In genomic region chr5:130021361-130021966, GRCm38 (mm10) we compare ENCODE assay signal across 9 mouse cellular contexts. TPM values are rescaled to one million over a fixed set of nuclear protein-coding genes. Genes with fewer than 3 reads are reported as not detected.
DNase-seq lines count a peak whose midpoint lies in the region; ATAC-seq lines count a peak whose summit lies in the region.
"Had no signal": no experiment of that assay in that cellular context is flagged by ENCODE, and none has a peak within 500 bp of the region (broad histone marks: within the 10 kb centered on the region; RNA-seq: fewer than 3 reads in every experiment).

No protein-coding gene starts in this region.

- H3K9ac ChIP-seq in heart, embryonic 11.5 days (ENCODE audit: low read depth, low read length) = peak overlapping the region; percentile 39; the same call in 1 of the 2 replicates
- no peak overlapping the region; the same call in 1 of the 2 replicates for H3K9ac ChIP-seq in neural tube, embryonic 13.5 days
- H3K9ac ChIP-seq in neural tube, embryonic 15.5 days (replicated peaks) = no peak overlapping the region
- H3K9ac ChIP-seq in limb, embryonic 11.5 days (ENCODE audit: low read length) = no peak overlapping the region

- H3K9me3 ChIP-seq in heart, embryonic 11.5 days (replicated peaks; ENCODE audit: control insufficient read depth, low read length) = no peaks in the 10 kb centered on the region
- H3K9me3 ChIP-seq in neural tube, embryonic 13.5 days = no peaks in the 10 kb centered on the region
- H3K9me3 ChIP-seq in neural tube, embryonic 15.5 days (replicated peaks) = no peaks in the 10 kb centered on the region
- no peaks in the 10 kb centered on the region for H3K9me3 ChIP-seq in limb, embryonic 11.5 days (ENCODE audit: control insufficient read depth, low read length)

- no peaks in the 10 kb centered on the region for H3K27me3 ChIP-seq in heart, embryonic 11.5 days (ENCODE audit: control insufficient read depth, insufficient read depth, low read length)
- peaks cover 6% of the 10 kb centered on the region; the same call in 1 of the 2 replicates for H3K27me3 ChIP-seq in neural tube, embryonic 13.5 days
- H3K27me3 ChIP-seq in neural tube, embryonic 15.5 days (replicated peaks) = 0 out of 2 replicates have a peak, but pooled peaks cover 5% of the 10 kb centered on the region
- H3K27me3 ChIP-seq in limb, embryonic 11.5 days (ENCODE audit: control insufficient read depth, insufficient read depth, low read length) = no peaks in the 10 kb centered on the region

- no peak overlapping the region for H3K27ac ChIP-seq in heart, embryonic 11.5 days (ENCODE audit: low read depth, low read length)
- 0 out of 2 replicates have a peak overlapping the region, but pooled peaks have one; percentile 15 for H3K27ac ChIP-seq in neural tube, embryonic 13.5 days (replicated peaks)
- H3K27ac ChIP-seq in neural tube, embryonic 15.5 days (replicated peaks) = no peak overlapping the region
- H3K27ac ChIP-seq in limb, embryonic 11.5 days (replicated peaks; ENCODE audit: low read depth, low read length) = peak overlapping the region; percentile 60

- no peak overlapping the region for H3K4me3 ChIP-seq in heart, embryonic 11.5 days (ENCODE audit: low read depth, low read length)
- H3K4me3 ChIP-seq in neural tube, embryonic 13.5 days = no peak overlapping the region
- no peak overlapping the region for H3K4me3 ChIP-seq in neural tube, embryonic 15.5 days (replicated peaks)
- no peak overlapping the region for H3K4me3 ChIP-seq in limb, embryonic 11.5 days (ENCODE audit: low read depth, low read length)

- no peak for DNase-seq in heart, adult 8-10 months (ENCODE audit: low spot score)
- peak; percentile 37 for DNase-seq in limb, embryonic 11.5 days (ENCODE audit: low spot score)
- peak; percentile 59 for DNase-seq in testis, postnatal 14 days (ENCODE audit: low spot score)
- DNase-seq in right cerebral cortex, postnatal 36 days (ENCODE audit: low spot score in 2 of 2) = no peak
- no peak for DNase-seq in lung, postnatal 36 days
- DNase-seq: thymus, postnatal 14 days had no signal

- H3K4me2 ChIP-seq in heart, embryonic 11.5 days = no peak overlapping the region
- no peak overlapping the region for H3K4me2 ChIP-seq in neural tube, embryonic 13.5 days
- no peak overlapping the region for H3K4me2 ChIP-seq in neural tube, embryonic 15.5 days
- H3K4me2 ChIP-seq in limb, embryonic 11.5 days (ENCODE audit: low read depth, severe bottlenecking) = no peak overlapping the region

- no peaks in the 10 kb centered on the region for H3K36me3 ChIP-seq in heart, embryonic 11.5 days (ENCODE audit: control insufficient read depth, insufficient read depth, low read length)
- peaks cover 9% of the 10 kb centered on the region; the same call in 1 of the 2 replicates for H3K36me3 ChIP-seq in neural tube, embryonic 13.5 days
- no peaks in the 10 kb centered on the region for H3K36me3 ChIP-seq in neural tube, embryonic 15.5 days
- no peaks in the 10 kb centered on the region for H3K36me3 ChIP-seq in limb, embryonic 11.5 days (ENCODE audit: control insufficient read depth, insufficient read depth, low read length)

- peaks cover 3% of the 10 kb centered on the region for H3K4me1 ChIP-seq in heart, embryonic 11.5 days (ENCODE audit: control insufficient read depth, insufficient read depth, low read length)
- peaks cover 18% of the 10 kb centered on the region for H3K4me1 ChIP-seq in neural tube, embryonic 13.5 days (replicated peaks)
- peaks cover 16% of the 10 kb centered on the region for H3K4me1 ChIP-seq in neural tube, embryonic 15.5 days
- no peaks in the 10 kb centered on the region for H3K4me1 ChIP-seq in limb, embryonic 11.5 days (ENCODE audit: control insufficient read depth, insufficient read depth, low read length)

- ATAC-seq in heart, embryonic 11.5 days (replicated peaks; ENCODE audit: insufficient number of reproducible peaks, low FRiP score, low TSS enrichment) = no peak
- ATAC-seq in neural tube, embryonic 13.5 days (ENCODE audit: low read depth) = no peak
- no peak for ATAC-seq in neural tube, embryonic 15.5 days (ENCODE audit: low FRiP score)
- ATAC-seq in limb, embryonic 11.5 days (ENCODE audit: insufficient number of reproducible peaks, low FRiP score, low TSS enrichment, low read depth) = no peak

- WGBS in heart, embryonic 11.5 days (ENCODE audit: insufficient replicate concordance) = 53% methylated on average over 5 of the region's 5 CpGs
- WGBS in neural tube, embryonic 13.5 days = 73% methylated on average over 5 of the region's 5 CpGs
- WGBS in neural tube, embryonic 15.5 days = 68% methylated on average over 5 of the region's 5 CpGs
- WGBS in limb, embryonic 11.5 days = 45% methylated on average over 5 of the region's 5 CpGs

RNA-seq across cellular contexts. Expression of gene Asl, which starts 7.6 kb away (rescaled TPM):
- polyA plus RNA-seq in heart, embryonic 11.5 days (2014; fragmentation: Nextera tagmentation; extraction: Ambion mirVana) = 18.2 and 18.6 TPM in 2 replicates
- total RNA-seq in heart, adult 8-10 months (2022) = 1 to 10 TPM; 3.0 to 7.1 (median 6.3) TPM
- 40.3 and 44.4 TPM in 2 replicates for polyA plus RNA-seq in neural tube, embryonic 13.5 days (2015; fragmentation: Nextera tagmentation; extraction: Ambion mirVana)
- 38.7 and 46.2 TPM in 2 replicates for polyA plus RNA-seq in neural tube, embryonic 15.5 days (2015; fragmentation: Nextera tagmentation; extraction: Ambion mirVana)
- polyA plus RNA-seq in limb, embryonic 11.5 days (2014; fragmentation: Nextera tagmentation; extraction: Ambion mirVana) = 25.4 and 29.0 TPM in 2 replicates

RNA-seq across cellular contexts. Expression of gene Crcp, which starts 7.6 kb away (rescaled TPM):
- polyA plus RNA-seq in heart, embryonic 11.5 days (2014; fragmentation: Nextera tagmentation; extraction: Ambion mirVana) = 21.0 and 22.1 TPM in 2 replicates
- total RNA-seq in heart, adult 8-10 months (2022) = 10 to 100 TPM; 11.5 to 16.1 (median 14.5) TPM
- 70.1 and 80.1 TPM in 2 replicates for polyA plus RNA-seq in neural tube, embryonic 13.5 days (2015; fragmentation: Nextera tagmentation; extraction: Ambion mirVana)
- 73.4 and 80.4 TPM in 2 replicates for polyA plus RNA-seq in neural tube, embryonic 15.5 days (2015; fragmentation: Nextera tagmentation; extraction: Ambion mirVana)
- polyA plus RNA-seq in limb, embryonic 11.5 days (2014; fragmentation: Nextera tagmentation; extraction: Ambion mirVana) = 29.6 and 30.2 TPM in 2 replicates

RNA-seq across cellular contexts. Expression of gene Gusb, which starts 18.6 kb away (rescaled TPM):
- 50.2 and 62.8 TPM in 2 replicates for polyA plus RNA-seq in heart, embryonic 11.5 days (2014; fragmentation: Nextera tagmentation; extraction: Ambion mirVana)
- total RNA-seq in heart, adult 8-10 months (2022) = 10 to 100 TPM; 11.7 to 14.2 (median 12.8) TPM
- polyA plus RNA-seq in neural tube, embryonic 13.5 days (2015; fragmentation: Nextera tagmentation; extraction: Ambion mirVana) = 30.9 and 33.3 TPM in 2 replicates
- polyA plus RNA-seq in neural tube, embryonic 15.5 days (2015; fragmentation: Nextera tagmentation; extraction: Ambion mirVana) = 37.8 and 45.4 TPM in 2 replicates
- polyA plus RNA-seq in limb, embryonic 11.5 days (2014; fragmentation: Nextera tagmentation; extraction: Ambion mirVana) = 55.9 and 57.4 TPM in 2 replicates

RNA-seq across cellular contexts. Expression of gene Tpst1, which starts 51.7 kb away (rescaled TPM):
- polyA plus RNA-seq in heart, embryonic 11.5 days (2014; fragmentation: Nextera tagmentation; extraction: Ambion mirVana) = 28.1 and 28.8 TPM in 2 replicates
- 10 to 100 TPM in 1 of 4 experiments, 1 to 10 TPM in 3; 8.2 to 10.6 (median 9.3) TPM for total RNA-seq in heart, adult 8-10 months (2022)
- polyA plus RNA-seq in neural tube, embryonic 13.5 days (2015; fragmentation: Nextera tagmentation; extraction: Ambion mirVana) = 56.7 and 59.0 TPM in 2 replicates
- 58.8 and 59.2 TPM in 2 replicates for polyA plus RNA-seq in neural tube, embryonic 15.5 days (2015; fragmentation: Nextera tagmentation; extraction: Ambion mirVana)
- polyA plus RNA-seq in limb, embryonic 11.5 days (2014; fragmentation: Nextera tagmentation; extraction: Ambion mirVana) = 73.0 and 76.4 TPM in 2 replicates

Comparison
In these comparisons a context has a peak if more than half of its experiments do, and no peak if none do; other contexts are left out.
1. H3K27ac ChIP-seq: peak in neural tube, embryonic 13.5 days (single experiment) and limb, embryonic 11.5 days (single experiment); none in heart, embryonic 11.5 days (single experiment) and neural tube, embryonic 15.5 days (single experiment).
2. DNase-seq: peak in limb, embryonic 11.5 days (single experiment) and testis, postnatal 14 days (single experiment); none in heart, adult 8-10 months (single experiment), right cerebral cortex, postnatal 36 days (0 of 2) and lung, postnatal 36 days (single experiment).